Mouse (Mus musculus) midbrain, embryonic 16.5 days (tissue): ENCODE data around the gene Dysf. TPM values are rescaled to one million over a fixed set of nuclear protein-coding genes. Genes with fewer than 3 reads are reported as not detected.

Source experiments
- ATAC-seq: fragments of 200-750 bp; cut with Nextera tagmentation; 2 replicates; pipeline ENCODE4 v1.8.0; 2017; ENCODE audit warnings: moderate TSS enrichment
- H3K27ac ChIP-seq: fragments of 300-500 bp; sonication (generic); 2 replicates; pipeline ENCODE4 v1.5.1; 2014; ENCODE audit warnings: mild to moderate bottlenecking, low read length, mixed read lengths
- H3K27me3 ChIP-seq: fragments of 300-500 bp; sonication (generic); 2 replicates; pipeline ENCODE4 v1.6.1; 2014; ENCODE audit warnings: low read depth, low read length, mixed read lengths; ENCODE audit not compliant: control insufficient read depth, insufficient read depth
- H3K36me3 ChIP-seq: fragments of 300-500 bp; sonication (generic); 2 replicates; pipeline ENCODE4 v1.6.1; 2014; ENCODE audit warnings: mild to moderate bottlenecking, low read length, moderate library complexity, mixed read lengths; ENCODE audit not compliant: control insufficient read depth, insufficient read depth
- H3K4me1 ChIP-seq: fragments of 300-500 bp; sonication (generic); 2 replicates; pipeline ENCODE4 v1.6.1; 2014; ENCODE audit warnings: mild to moderate bottlenecking, low read length, mixed read lengths; ENCODE audit not compliant: control insufficient read depth, insufficient read depth
- H3K4me2 ChIP-seq: fragments of 300-500 bp; sonication (generic); 2 replicates; pipeline ENCODE4 v1.6.1; 2014; ENCODE audit warnings: mild to moderate bottlenecking, low read length, mixed read lengths
- H3K4me3 ChIP-seq: fragments of 300-500 bp; sonication (generic); 2 replicates; pipeline ENCODE4 v1.5.1; 2014; ENCODE audit warnings: low read depth, mild to moderate bottlenecking, low read length, moderate library complexity, mixed read lengths
- H3K9ac ChIP-seq: fragments of 300-500 bp; sonication (generic); 2 replicates; pipeline ENCODE4 v1.6.1; 2014; ENCODE audit warnings: low read depth, low read length, mixed read lengths
- H3K9me3 ChIP-seq: fragments of 300-500 bp; sonication (generic); replicated peaks from 2 replicates; pipeline ENCODE4 v1.6.1; 2014; ENCODE audit warnings: mild to moderate bottlenecking, low read length, mixed read lengths; ENCODE audit not compliant: control insufficient read depth, poor library complexity, severe bottlenecking
- WGBS: fragments of 180-500 bp; shearing (Covaris S2); extraction: QIAGEN DNeasy Blood & Tissue Kit; methylation state at CpG from one replicate; pipeline ENCODE4 v1.1.7; 2014; 5-methylcytosine and 5-hydroxymethylcytosine counted together
- polyA plus RNA-seq: library from polyadenylated mRNA; unstranded; fragments of >200 nt; fragmentation: Nextera tagmentation; extraction: Ambion mirVana; gene quantifications from 2 replicates; pipeline ENCODE4 v1.2.1, GENCODE M21; 2015

The Dysf gene
- polyA plus RNA-seq, 1 experiment from 2014 or later = 2.3 TPM

DNA sequence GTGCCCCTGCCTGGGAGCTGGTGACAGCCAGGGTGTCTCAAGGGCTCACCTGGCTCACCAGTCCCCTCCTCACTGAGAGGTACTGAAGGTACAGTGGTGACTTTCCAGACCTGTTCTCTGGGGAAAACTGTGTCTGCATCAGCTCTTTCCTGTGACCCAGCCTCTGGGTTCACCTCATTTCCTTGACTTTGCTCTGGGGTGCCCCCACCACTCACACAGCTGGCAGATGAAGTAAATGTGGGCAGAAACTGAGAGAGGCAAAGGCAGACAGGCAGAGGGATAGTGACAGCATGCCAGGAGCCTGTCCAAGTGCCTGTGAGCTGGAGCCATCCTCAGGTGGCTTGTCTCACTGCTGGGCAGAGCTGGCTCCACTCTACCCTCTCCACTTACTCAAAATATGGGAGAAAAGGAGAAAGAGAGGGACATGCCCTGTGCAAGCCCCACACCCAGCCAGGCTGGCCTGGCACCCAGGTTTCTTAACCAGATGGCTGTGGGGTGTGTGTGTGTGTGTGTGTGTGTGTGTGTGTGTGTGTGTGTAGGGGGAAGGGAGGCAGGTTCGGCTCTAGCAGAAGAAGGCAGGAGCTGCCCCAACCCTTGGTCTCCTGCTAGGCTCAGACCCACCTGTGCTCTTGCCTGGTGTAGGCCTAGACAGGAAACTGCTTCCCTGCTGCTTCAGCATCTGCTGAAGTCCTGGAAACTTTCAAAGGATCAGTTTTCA, 209.0 kb downstream of the Dysf start:
- Histone ChIP-seq H3K27me3 (no peaks in the 10 kb centered on the region), H3K9me3 (no peaks in the 10 kb centered on the region), H3K4me1 (no peaks in the 10 kb centered on the region), H3K9ac (no peak overlapping the region), H3K4me2 (no peak overlapping the region), H3K36me3 (no peaks in the 10 kb centered on the region), H3K4me3 (no peak overlapping the region), H3K27ac (no peak overlapping the region)
- no peak for ATAC-seq
- WGBS = 67% methylated on average over 1 of the region's 1 CpGs

DNA sequence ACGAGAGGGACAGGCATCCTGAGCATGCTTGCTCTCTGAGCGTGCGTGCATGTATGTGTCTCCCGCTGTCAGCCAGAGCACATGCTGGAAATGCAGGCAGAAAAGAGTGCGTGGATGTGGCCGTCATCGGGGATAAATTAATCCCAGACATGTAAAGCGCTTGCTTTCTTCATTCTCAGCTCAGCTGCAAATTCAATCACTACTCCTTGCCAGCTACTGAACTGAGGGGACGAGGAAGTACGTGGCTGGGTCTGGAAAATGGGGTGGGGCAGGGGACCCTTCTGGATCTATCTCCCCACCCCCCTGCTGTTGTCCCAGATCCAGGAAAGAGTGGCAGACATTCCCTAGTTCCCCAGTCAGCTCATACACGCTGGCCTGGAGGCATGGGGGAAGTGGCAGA, 210.7 kb downstream of the Dysf start:
- no peak overlapping the region for H3K4me2 ChIP-seq
- no peak overlapping the region for H3K4me3 ChIP-seq
- ATAC-seq = no peak
- H3K9me3 ChIP-seq = no peaks in the 10 kb centered on the region
- H3K36me3 ChIP-seq = no peaks in the 10 kb centered on the region
- no peak overlapping the region for H3K27ac ChIP-seq
- no peaks in the 10 kb centered on the region for H3K4me1 ChIP-seq
- H3K27me3 ChIP-seq = no peaks in the 10 kb centered on the region
- 75% methylated on average over 11 of the region's 11 CpGs for whole genome bisulfite sequencing
- no peak overlapping the region for H3K9ac ChIP-seq

- no peak overlapping the region for H3K4me3 ChIP-seq
- no peaks in the 10 kb centered on the region for H3K27me3 ChIP-seq
- no peak overlapping the region for H3K4me2 ChIP-seq
- no peak overlapping the region for H3K27ac ChIP-seq
- no peak for ATAC-seq
- H3K9ac ChIP-seq = no peak overlapping the region
- no peaks in the 10 kb centered on the region for H3K4me1 ChIP-seq
- WGBS = 50% methylated on average over 4 of the region's 4 CpGs
- no peaks in the 10 kb centered on the region for H3K9me3 ChIP-seq
- H3K36me3 ChIP-seq = no peaks in the 10 kb centered on the region
Observed at GRCm38 (mm10) chr6:84224861-84225260, 216.5 kb downstream of the Dysf start.

GRCm38 (mm10) chr6:84225587-84225986, 217.2 kb downstream of the Dysf start:
- H3K27ac ChIP-seq = no peak overlapping the region
- H3K36me3 ChIP-seq = no peaks in the 10 kb centered on the region
- ATAC-seq = no peak
- H3K4me3 ChIP-seq = no peak overlapping the region
- WGBS = 77% methylated on average over 6 of the region's 6 CpGs
- no peaks in the 10 kb centered on the region for H3K4me1 ChIP-seq
- no peaks in the 10 kb centered on the region for H3K9me3 ChIP-seq
- H3K9ac ChIP-seq = no peak overlapping the region
- no peak overlapping the region for H3K4me2 ChIP-seq
- H3K27me3 ChIP-seq = no peaks in the 10 kb centered on the region

GRCm38 (mm10) chr6:84228196-84228595, 219.8 kb downstream of the Dysf start:
- no peaks in the 10 kb centered on the region for H3K4me1 ChIP-seq
- no peak for ATAC-seq
- no peaks in the 10 kb centered on the region for H3K9me3 ChIP-seq
- WGBS = 77% methylated on average over 4 of the region's 4 CpGs
- H3K9ac ChIP-seq = no peak overlapping the region
- no peaks in the 10 kb centered on the region for H3K27me3 ChIP-seq
- H3K4me3 ChIP-seq = no peak overlapping the region
- H3K27ac ChIP-seq = no peak overlapping the region
- H3K36me3 ChIP-seq = no peaks in the 10 kb centered on the region
- no peak overlapping the region for H3K4me2 ChIP-seq

- ATAC-seq = no peak
- Histone ChIP-seq H3K4me3 (no peak overlapping the region), H3K27ac (no peak overlapping the region), H3K36me3 (no peaks in the 10 kb centered on the region), H3K4me1 (no peaks in the 10 kb centered on the region), H3K9ac (no peak overlapping the region), H3K4me2 (no peak overlapping the region), H3K9me3 (no peaks in the 10 kb centered on the region), H3K27me3 (no peaks in the 10 kb centered on the region)
- 19% methylated on average over 5 of the region's 5 CpGs for WGBS
Observed at GRCm38 (mm10) chr6:84228786-84229185, 220.4 kb downstream of the Dysf start.

DNA sequence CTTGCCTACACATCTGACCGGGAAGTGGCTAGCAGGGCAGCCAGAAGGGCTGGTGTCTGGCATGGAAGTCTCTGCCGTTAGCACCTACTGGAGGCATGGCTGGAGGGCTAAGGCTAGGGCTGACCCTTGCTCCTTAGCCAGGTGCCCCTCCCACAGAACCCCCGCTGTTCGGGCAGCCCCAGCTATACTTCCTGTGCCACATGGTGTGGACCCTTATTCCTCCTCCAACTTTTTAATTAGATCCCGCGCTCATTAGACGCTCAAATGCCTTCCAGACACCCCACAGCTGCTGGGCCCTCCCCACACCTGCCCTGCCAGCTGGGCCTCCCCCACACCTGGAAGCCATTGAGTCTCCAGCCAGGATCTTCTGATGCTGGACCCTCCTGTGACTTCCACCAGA, 221.3 kb downstream of the Dysf start:
- Histone ChIP-seq H3K9ac (no peak overlapping the region), H3K4me1 (no peaks in the 10 kb centered on the region), H3K27me3 (no peaks in the 10 kb centered on the region), H3K27ac (no peak overlapping the region), H3K4me2 (no peak overlapping the region), H3K4me3 (no peak overlapping the region), H3K9me3 (no peaks in the 10 kb centered on the region), H3K36me3 (no peaks in the 10 kb centered on the region)
- 79% methylated on average over 7 of the region's 7 CpGs for WGBS
- ATAC-seq = no peak

DNA sequence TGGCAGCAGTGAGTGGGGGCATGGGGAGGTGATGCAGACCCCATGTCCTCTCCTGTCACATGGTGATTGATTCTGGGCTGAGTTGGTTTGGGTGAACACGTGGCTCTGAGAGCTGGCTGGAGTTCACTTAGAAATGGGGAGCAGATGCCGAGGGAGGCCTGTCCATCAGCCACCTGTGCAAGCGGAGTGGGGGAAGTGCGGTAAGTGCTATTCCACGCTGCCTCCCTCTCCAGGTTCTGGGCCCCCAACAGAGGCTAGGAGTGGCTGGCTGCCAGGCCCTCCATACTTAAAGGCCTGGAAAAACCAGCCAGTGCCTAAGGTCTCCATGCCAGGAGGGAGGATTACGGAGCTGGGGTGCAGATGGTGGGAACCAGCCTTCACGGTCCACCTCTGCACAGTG, 222.7 kb downstream of the Dysf start:
- no peak overlapping the region for H3K4me3 ChIP-seq
- 56% methylated on average over 7 of the region's 7 CpGs for WGBS
- no peak overlapping the region for H3K4me2 ChIP-seq
- no peak overlapping the region for H3K27ac ChIP-seq
- H3K36me3 ChIP-seq = no peaks in the 10 kb centered on the region
- no peaks in the 10 kb centered on the region for H3K27me3 ChIP-seq
- no peaks in the 10 kb centered on the region for H3K4me1 ChIP-seq
- ATAC-seq = no peak
- H3K9ac ChIP-seq = no peak overlapping the region
- H3K9me3 ChIP-seq = no peaks in the 10 kb centered on the region

- WGBS = 69% methylated on average over 8 of the region's 8 CpGs
- Histone ChIP-seq H3K4me2 (no peak overlapping the region), H3K27ac (no peak overlapping the region), H3K4me3 (no peak overlapping the region), H3K9me3 (no peaks in the 10 kb centered on the region), H3K36me3 (no peaks in the 10 kb centered on the region), H3K27me3 (no peaks in the 10 kb centered on the region), H3K4me1 (no peaks in the 10 kb centered on the region), H3K9ac (no peak overlapping the region)
- no peak for ATAC-seq
Observed at GRCm38 (mm10) chr6:84232063-84232760, 223.8 kb downstream of the Dysf start.
